Mouse (Mus musculus): ENCODE measurements around the gene Macf1.
"Not testable (repeated sequence)": the region's sequence is repeated elsewhere in the genome, so short reads cannot be mapped to it uniquely, and the experiment has no call there.

Gene Macf1

DNA sequence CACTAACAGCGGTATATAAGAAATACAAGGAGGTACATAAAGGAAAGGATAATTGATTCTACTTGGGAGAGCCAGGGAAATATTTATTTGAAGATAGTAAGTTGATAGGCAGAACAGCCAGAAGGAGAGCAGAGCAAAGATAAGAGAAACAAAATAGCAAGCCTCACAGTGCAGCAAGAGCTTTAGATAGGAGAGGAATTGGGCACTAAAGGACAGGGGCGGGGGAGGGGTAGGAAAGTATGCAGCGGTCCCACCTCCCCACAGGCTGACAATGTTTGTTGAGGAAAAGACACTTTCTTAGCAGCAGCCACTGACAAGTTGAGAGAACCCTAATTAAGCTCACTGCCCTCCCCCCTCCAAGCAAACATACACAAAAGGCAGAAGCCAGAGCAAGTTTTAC lies 131.5 kb downstream of the Macf1 start:
- no peak for DNase-seq (ENCODE audit: low read depth, low spot score)

- DNase-seq (ENCODE audit: low read depth, low spot score), result no peak
Measured at GRCm38 (mm10) chr4:123548317-123548716, 135.8 kb downstream of the Macf1 start.

DNA sequence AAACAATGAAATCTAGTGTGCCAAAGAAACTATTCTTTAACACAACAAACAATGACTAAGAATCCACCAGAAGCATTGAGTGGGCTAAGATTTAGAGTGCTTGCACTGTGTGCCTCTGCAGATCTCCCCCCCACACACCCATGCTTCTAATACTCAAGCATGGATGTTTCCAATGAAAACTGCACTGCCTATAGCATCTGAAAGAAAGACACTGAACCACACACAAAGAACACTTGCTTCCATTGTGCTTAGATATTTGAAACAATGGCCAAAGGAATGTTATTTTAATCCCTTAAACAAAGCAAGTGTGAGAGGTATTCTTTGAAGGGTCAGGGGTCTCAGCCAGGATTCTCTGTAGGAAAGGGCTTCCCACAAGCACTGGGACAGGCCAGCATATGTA lies 140.5 kb downstream of the Macf1 start:
- DNase-seq (ENCODE audit: low read depth, low spot score), result no peak

- peak; percentile 49 for DNase-seq (ENCODE audit: low read depth, low spot score)
Measured at GRCm38 (mm10) chr4:123535271-123535670, 148.9 kb downstream of the Macf1 start.

- no peak for DNase-seq (ENCODE audit: low read depth, low spot score)
Measured at GRCm38 (mm10) chr4:123532001-123532400, 152.2 kb downstream of the Macf1 start.

DNA sequence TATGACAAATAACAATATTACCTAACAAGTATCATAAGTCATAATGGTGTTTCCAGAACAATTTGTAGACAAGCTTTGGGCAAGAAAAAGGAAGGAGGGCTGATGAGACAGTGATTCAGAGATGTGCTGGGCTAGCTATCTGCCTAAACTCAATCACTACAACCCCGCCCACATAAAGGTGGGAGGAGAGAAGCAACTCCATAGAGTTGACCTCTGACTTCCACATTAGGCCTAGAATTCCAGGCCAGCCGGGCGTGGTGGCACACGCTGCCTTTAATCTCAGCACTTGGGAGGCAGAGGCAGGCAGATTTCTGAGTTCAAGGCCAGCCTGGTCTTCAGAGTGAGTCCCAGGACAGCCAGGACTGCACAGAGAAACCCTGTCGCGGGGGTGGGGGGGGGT lies 153.2 kb downstream of the Macf1 start:
- no peak for DNase-seq (ENCODE audit: low read depth, low spot score)

DNA sequence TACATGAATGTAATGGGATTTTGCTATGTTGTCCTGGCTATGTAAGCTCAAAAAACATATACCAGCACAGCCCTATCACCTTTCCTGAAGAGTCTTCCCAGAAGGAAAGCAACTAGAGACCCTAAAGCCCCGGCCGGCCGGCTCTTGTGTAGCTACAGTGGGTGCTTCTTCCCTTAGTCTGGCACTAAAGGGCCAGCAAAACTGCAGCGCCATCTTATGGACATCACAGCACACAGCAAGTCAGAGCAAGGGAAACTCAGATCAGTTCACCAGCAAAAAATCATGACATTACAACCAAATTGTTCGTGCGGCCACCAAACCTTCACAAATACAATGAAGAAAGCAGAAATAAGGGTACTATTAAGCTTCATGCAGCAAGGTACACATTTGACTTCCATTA lies 154.9 kb downstream of the Macf1 start:
- DNase-seq (ENCODE audit: low read depth, low spot score), result peak; percentile 30

DNA sequence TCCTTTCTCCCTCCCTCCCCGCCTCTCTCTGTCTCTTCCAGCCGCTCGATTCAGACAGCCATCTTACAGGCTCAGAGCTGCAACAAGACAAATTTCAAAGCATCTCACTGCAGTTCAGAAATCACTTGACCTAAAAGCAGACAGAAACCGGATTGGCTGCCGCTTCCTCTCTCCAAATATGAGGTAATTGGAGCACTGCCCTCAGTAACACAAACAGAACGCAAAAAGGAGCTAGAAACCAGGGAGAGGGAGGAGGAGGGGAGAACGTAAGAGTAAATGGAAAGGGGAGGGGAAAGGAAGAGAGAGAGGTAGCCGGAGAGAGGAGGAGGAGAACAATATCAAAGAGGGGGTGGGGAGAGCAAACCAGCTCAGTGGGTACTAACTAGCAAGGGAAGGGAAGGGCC lies 156.6 kb downstream of the Macf1 start:
- peak; percentile 10 for DNase-seq (ENCODE audit: low read depth, low spot score)

GRCm38 (mm10) chr4:123526779-123527280 lies 157.3 kb downstream of the Macf1 start:
- no peak for DNase-seq (ENCODE audit: low read depth, low spot score)

- no peak for DNase-seq (ENCODE audit: low read depth, low spot score)
Measured at GRCm38 (mm10) chr4:123524746-123525145, 159.4 kb downstream of the Macf1 start.

GRCm38 (mm10) chr4:123520123-123520522 lies 164.0 kb downstream of the Macf1 start:
- DNase-seq (ENCODE audit: low read depth, low spot score), result not testable (repeated sequence)

- no peak for DNase-seq (ENCODE audit: low read depth, low spot score)
Measured at GRCm38 (mm10) chr4:123515673-123516072, 168.5 kb downstream of the Macf1 start.

GRCm38 (mm10) chr4:123510201-123510600 lies 174.0 kb downstream of the Macf1 start:
- DNase-seq (ENCODE audit: low read depth, low spot score), result no peak

DNA sequence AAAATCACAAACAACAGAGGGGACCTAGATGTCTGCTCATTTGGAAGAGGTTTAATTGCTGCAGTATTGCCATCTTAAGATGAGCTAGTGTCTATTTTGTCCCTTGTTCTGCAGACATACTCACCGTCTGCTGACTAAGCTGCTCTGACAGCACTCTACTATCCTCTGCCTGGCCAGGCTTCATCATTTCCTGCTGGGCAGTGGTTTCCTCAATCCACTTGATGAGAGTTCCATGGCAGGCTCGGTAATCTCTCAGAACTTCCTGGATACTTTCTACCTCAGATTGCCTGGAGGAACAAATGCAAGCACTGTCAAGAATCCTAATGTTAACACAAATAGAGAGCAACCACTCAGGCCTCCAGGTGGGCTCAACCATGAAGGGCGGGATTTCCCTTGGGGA lies 195.1 kb downstream of the Macf1 start:
- DNase-seq (ENCODE audit: low read depth, low spot score), result no peak

- DNase-seq (ENCODE audit: low read depth, low spot score), result no peak
Measured at GRCm38 (mm10) chr4:123479991-123480390, 204.2 kb downstream of the Macf1 start.

DNA sequence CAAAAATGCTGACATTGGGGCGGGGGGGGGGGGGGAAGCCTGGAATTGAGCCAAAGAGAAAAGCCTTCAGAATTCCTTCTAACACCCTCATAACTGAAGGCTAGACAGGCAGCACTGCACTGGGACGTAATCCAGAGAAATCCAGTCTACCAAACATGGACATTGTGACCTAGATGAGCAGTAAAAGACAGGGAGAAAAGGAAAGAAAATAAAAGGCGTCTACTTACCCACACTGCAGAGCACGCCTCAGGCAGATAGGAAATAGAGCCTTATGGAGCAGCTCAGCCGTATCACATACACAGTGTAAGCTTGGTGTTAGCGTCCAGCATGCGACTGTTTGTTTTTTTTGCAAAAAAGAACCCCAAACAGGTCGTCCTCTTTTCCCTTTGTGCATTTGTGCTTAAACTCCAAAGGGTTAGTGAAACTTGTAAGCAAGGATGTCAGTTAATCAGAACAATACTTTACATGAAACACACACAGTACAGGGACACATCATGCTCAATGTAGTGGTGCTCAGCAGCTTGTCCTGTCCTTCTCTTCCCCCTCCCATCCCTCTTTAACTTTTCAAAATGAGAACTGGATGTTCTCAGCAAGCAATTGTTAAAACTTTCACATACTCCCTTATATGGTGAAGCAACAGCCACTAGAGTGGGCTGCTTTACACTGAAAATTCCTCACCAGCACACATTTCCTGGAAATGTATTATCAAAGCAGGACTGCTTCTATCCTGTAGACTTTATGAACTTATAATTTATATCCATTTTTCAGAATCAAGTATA lies 205.3 kb downstream of the Macf1 start:
- DNase-seq (ENCODE audit: low read depth, low spot score), result no peak

- DNase-seq (ENCODE audit: low read depth, low spot score), result no peak
Measured at GRCm38 (mm10) chr4:123465799-123466198, 218.4 kb downstream of the Macf1 start.

DNA sequence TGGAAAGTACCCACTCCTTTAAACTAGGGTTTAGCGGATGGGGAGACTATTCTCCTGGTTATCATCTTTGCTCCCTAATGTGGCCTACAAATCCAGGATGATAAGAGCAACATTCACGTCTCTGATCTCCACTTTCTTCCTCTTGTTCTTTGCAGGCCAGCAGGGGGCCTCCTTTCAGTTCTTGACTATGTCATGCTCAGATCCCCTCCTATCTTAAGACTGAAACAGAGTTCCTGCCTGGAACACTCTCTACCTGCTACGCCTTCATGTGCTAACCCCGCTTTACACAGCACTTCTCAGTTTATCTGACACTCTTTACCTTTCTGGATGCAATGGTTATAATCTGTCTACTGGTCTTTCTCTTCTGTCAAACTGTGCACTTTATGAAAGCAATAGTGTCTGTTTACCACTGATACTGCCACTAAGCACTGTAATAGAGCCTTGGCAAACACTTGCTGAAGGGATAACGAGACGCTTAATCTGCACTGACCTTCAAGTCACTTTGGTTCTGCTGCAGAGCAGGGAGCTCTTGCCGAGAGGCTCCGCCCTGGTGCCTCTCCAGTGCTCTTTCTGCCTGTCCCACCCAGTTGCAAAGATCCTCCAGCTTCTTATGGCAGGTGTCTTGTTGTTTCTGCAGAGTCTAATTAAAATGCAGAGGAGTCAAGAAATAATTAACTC lies 223.4 kb downstream of the Macf1 start:
- DNase-seq (ENCODE audit: low read depth, low spot score), result no peak

DNA sequence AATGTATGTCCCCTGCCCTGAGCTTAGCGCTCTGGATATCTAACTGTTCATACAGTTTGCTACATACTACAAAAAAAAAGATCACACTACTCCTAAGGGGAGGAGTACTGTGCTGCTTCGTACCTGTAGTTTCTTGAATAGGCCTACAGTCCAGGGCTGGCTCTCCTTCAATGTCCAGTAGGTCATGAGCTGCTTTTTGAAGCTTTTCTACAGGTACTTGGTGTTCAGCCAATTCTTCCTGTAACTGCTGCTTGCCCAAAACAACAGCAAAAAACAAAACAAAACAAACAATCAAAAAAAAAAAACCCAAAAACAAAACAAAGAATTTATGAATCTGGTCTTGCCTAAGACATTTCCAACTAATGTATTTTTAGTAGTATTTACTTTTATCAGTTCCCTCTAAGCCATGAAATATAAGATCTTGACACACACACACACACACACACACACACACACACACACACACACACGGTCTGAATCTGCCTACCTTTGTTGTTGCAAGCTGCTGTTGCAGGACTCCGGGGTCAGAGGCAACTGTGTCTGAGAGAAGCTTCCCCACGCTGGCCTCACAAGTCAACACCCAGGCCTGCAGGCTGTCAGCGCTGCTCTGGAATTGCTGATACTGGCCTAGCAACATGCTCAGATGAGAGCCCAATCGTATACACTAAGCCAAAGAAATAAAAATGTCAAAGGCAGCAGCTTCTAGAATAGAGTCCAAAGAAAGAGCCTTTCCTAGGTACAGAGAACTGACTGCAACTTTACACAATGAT lies 229.1 kb downstream of the Macf1 start:
- DNase-seq (ENCODE audit: low read depth, low spot score), result no peak

- DNase-seq (ENCODE audit: low read depth, low spot score), result no peak
Measured at GRCm38 (mm10) chr4:123453729-123454128, 230.4 kb downstream of the Macf1 start.

GRCm38 (mm10) chr4:123451991-123452390 lies 232.2 kb downstream of the Macf1 start:
- no peak for DNase-seq (ENCODE audit: low read depth, low spot score)

DNA sequence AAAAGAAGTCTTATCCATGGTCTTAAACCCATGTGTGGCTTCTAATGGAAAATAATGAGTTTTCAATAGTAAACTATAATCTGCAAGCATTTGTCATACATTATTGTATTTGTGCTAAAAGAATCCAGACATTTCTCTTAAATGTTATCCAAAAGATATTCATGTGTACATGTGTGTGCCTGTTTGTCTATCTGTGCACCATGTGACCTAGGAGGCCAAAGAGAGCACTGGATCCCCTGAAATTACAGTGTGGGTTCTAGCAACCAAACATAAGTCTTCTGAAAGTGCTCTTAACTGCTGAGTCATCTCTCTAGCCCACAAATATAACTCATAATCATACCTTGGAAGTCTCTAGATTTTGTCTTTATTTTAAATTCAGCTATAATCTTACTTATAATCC lies 234.9 kb downstream of the Macf1 start:
- no peak for DNase-seq (ENCODE audit: low read depth, low spot score)

Measured in forelimb bud, embryonic 11.5 days (tissue).